Mouse (Mus musculus) olfactory bulb, adult 2 months (tissue): ENCODE data around the gene Myh7. TPM values are rescaled to one million over a fixed set of nuclear protein-coding genes. Genes with fewer than 3 reads are reported as not detected.
"Not testable (repeated sequence)": the region's sequence is repeated elsewhere in the genome, so short reads cannot be mapped to it uniquely, and the experiment has no call there.

Experiments used
- H3K27ac ChIP-seq: fragments of 200-500 bp; 2 replicates; pipeline ENCODE4 v1.5.1; 2012; ENCODE audit warnings: low read depth, low read length; ENCODE audit not compliant: insufficient read depth
- H3K4me1 ChIP-seq: fragments of 200-500 bp; 2 replicates; pipeline ENCODE4 v1.6.1; 2012; ENCODE audit warnings: low read length; ENCODE audit not compliant: control insufficient read depth, insufficient read depth
- H3K4me3 ChIP-seq: fragments of 200-500 bp; 2 replicates; pipeline ENCODE4 v1.5.1; 2012; ENCODE audit warnings: mild to moderate bottlenecking, low read depth, low read length, moderate library complexity; ENCODE audit not compliant: insufficient read depth
- CTCF ChIP-seq: fragments of 200-500 bp; IDR thresholded peaks from 2 replicates; pipeline ENCODE4 v1.5.1; 2012; ENCODE audit warnings: low read depth, mild to moderate bottlenecking, low read length, moderate library complexity; ENCODE audit not compliant: insufficient read depth
- POLR2A ChIP-seq: fragments of 200-500 bp; IDR thresholded peaks from 2 replicates; pipeline ENCODE4 v1.6.1; 2012; ENCODE audit warnings: mild to moderate bottlenecking, low read depth, low read length, moderate library complexity; ENCODE audit not compliant: insufficient read depth
- WGBS: fragments of 180-500 bp; shearing (Covaris S2); methylation state at CpG from one replicate; pipeline ENCODE4 v1.1.7; 2018; 5-methylcytosine and 5-hydroxymethylcytosine counted together
- polyA plus RNA-seq: library from polyadenylated mRNA; stranded (reverse); fragments of >200 nt; gene quantifications from 2 replicates; pipeline ENCODE4 v1.2.4, GENCODE M21; 2012; ENCODE audit warnings: low replicate concordance; ENCODE audit not compliant: missing spikeins, insufficient read depth, insufficient read length

Myh7 gene
- polyA plus RNA-seq, 1 experiment: not detected

DNA sequence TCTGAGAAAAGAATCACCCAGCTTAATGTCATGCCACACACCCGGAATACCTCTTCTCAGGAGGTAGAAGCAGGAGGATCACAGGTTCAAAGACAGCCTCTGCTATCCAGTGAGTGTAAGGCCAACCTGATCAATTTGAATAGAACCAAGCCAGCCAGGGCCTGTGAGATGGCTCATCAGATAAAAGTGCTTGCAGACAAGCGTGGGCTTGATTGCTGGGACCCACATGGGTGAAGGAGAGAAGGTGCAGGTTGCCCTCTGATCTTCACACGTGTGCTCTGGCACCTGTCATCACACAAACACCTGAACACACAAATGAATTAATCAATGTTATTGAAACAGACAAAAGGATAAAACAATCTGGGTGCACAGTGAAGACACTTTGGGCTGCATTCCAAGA is 12.1 kb upstream of the Myh7 start:
- Histone ChIP-seq H3K4me3 (no peak overlapping the region), H3K4me1 (peaks cover 20% of the 10 kb centered on the region), H3K27ac (no peak overlapping the region)
- 74% methylated on average over 3 of the region's 3 CpGs for WGBS
- TF ChIP-seq CTCF: no peak
- TF ChIP-seq POLR2A: no peak

GRCm38 (mm10) chr14:55005967-55006366 is 11.5 kb upstream of the Myh7 start:
- 89% methylated on average over 8 of the region's 8 CpGs for WGBS

GRCm38 (mm10) chr14:55005506-55005905 is 11.1 kb upstream of the Myh7 start:
- Histone ChIP-seq H3K27ac (no peak overlapping the region), H3K4me1 (peaks cover 20% of the 10 kb centered on the region), H3K4me3 (no peak overlapping the region)
- 92% methylated on average over 2 of the region's 2 CpGs for WGBS
- no peak for TF ChIP-seq CTCF
- no peak for TF ChIP-seq POLR2A

More at GRCm38 (mm10) chr14:55005967-55006366, 11.5 kb upstream of the Myh7 start:
- no peak overlapping the region for H3K27ac ChIP-seq
- H3K4me1 ChIP-seq: peaks cover 20% of the 10 kb centered on the region
- TF ChIP-seq CTCF: no peak
- TF ChIP-seq POLR2A: no peak
- H3K4me3 ChIP-seq: no peak overlapping the region

DNA sequence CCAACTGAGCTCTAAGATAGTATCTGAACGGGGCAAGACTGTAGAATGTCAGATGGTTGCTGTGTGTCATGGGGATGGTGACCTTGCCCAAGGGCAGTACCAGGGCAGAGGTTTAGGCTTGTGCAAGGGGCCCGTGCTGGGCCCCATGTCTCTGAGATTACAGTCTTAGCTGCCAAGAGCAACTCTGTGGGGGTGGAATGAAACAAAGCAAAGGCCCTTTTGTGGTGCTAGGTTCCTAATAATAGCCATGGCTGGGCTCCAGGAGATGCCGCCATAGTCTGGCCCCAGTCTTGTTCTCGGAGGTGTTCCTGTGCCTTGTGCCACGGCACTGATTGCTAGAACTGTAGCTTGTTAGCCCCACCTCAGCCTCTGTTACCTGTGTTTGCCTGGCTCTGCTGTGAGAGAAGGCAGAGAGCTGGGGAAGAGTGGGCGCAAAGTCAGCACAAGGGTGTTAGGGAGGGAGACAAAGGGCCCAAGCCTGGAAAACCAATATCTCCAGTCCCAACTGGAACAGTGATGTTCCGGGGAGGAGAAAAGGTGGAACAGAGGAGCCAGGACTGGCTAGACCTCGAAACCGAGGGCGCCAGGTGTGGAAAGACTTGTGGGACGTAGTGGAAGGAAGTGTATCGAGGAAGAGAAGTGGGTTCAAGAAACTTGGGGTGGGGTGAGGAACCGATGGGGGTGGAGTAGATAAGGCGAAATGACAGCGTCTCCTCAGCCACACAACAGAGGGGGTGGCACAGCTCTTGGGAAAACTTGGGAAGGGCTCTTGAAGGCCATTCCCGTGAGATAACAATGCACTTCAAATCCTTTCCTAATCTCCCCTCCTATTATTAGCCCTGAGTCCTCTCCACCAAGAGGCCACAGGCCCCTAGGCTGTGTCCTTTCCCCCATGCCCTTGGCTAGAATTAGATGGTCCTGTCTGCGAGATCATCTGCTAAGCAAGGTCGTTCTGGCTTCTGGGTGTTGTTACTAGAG is 9.7 kb upstream of the Myh7 start:
- peak overlapping the region; percentile 34 for H3K27ac ChIP-seq
- no peak for TF ChIP-seq POLR2A
- WGBS: 66% methylated on average over 18 of the region's 18 CpGs
- peaks cover 20% of the 10 kb centered on the region for H3K4me1 ChIP-seq
- H3K4me3 ChIP-seq: no peak overlapping the region

- no peak for TF ChIP-seq CTCF
- TF ChIP-seq POLR2A: no peak
- Histone ChIP-seq H3K4me1 (peaks cover 20% of the 10 kb centered on the region), H3K27ac (no peak overlapping the region), H3K4me3 (no peak overlapping the region)
- WGBS: 69% methylated on average over 7 of the region's 7 CpGs
Measured at GRCm38 (mm10) chr14:55002687-55003120, 8.3 kb upstream of the Myh7 start.

DNA sequence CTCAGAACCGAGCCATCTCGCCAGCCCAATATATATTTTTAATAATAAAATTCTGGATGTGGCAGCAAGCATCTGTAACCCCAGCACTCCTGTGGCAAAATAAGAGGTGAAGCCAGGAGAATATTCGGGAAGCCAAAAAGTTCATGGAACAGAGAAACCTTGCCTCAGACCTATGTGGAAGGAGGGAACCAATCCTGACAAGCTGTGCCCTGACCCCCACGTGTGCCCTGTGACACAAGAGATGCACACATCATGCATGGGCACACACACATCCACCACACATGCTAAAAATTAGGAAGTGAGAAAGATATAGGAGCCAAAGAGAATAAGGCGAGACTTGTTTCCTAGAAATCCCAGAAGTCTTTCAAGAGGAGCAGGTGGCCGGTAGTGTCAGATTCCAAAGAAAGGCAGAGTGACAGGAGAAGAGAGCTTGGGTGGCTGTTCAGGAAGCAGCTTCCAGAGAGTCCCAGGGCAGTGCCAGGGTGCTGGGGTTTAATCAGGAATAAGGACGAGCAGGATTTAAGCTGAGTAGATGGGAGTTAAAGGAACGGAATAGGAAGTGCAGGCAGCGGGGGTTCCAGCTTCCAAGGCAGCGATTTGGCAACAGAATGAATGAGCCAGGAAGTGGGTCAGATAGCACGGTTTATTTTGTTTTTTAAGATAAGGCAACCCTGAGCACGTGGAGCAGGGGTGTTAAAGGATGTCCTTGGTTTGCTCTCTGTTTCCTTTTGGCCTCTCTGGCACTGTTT is 7.7 kb upstream of the Myh7 start:
- TF ChIP-seq CTCF: no peak
- no peak for TF ChIP-seq POLR2A
- WGBS: 51% methylated on average over 12 of the region's 12 CpGs

GRCm38 (mm10) chr14:55001446-55001845 is 7.0 kb upstream of the Myh7 start:
- Histone ChIP-seq H3K4me3 (no peak overlapping the region), H3K27ac (no peak overlapping the region), H3K4me1 (peaks cover 28% of the 10 kb centered on the region)
- TF ChIP-seq CTCF: no peak
- TF ChIP-seq POLR2A: no peak
- 100% methylated on average over 2 of the region's 2 CpGs for WGBS

More for the DNA sequence above, 7.7 kb upstream of the Myh7 start:
- no peak overlapping the region for H3K27ac ChIP-seq
- H3K4me3 ChIP-seq: no peak overlapping the region
- peaks cover 22% of the 10 kb centered on the region for H3K4me1 ChIP-seq

DNA sequence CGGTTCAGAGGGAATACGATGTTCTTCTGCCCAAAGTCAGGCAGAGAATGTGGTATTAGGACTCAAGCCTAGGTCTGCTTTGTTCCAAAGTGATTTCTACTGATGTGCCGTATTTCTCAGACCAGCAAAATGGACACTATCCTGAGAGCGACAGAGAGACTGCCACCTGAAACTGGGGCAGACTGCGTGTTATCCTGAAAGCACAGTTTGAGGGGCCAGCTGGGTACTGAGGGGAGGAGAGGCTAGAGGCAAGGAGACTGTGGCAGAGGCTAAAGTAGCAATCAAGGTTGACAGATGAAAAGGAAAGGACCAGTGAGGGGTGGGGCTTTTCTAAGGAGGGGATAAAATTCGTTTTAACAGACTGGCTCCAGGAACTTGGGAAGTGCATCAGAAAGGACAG is 6.4 kb upstream of the Myh7 start:
- TF ChIP-seq POLR2A: no peak
- WGBS: 91% methylated on average over 6 of the region's 6 CpGs
- no peak overlapping the region for H3K4me3 ChIP-seq
- H3K4me1 ChIP-seq: peaks cover 33% of the 10 kb centered on the region
- no peak overlapping the region for H3K27ac ChIP-seq

- H3K4me3 ChIP-seq, H3K27ac ChIP-seq: not testable (repeated sequence)
- 66% methylated on average over 5 of the region's 5 CpGs for WGBS
- peaks cover 41% of the 10 kb centered on the region for H3K4me1 ChIP-seq
Measured at GRCm38 (mm10) chr14:54999868-55000267, 5.4 kb upstream of the Myh7 start.
